In genomic region chr15:23486306-23486705, GRCm38 (mm10) we compare ENCODE assay signal across 10 mouse cellular contexts.
DNase-seq lines count a peak whose midpoint lies in the region; ATAC-seq and TF ChIP-seq lines count a peak whose summit lies in the region.
"Had no signal": no experiment of that assay in that cellular context is flagged by ENCODE, and none has a peak within 500 bp of the region (broad histone marks: within the 10 kb centered on the region; RNA-seq: fewer than 3 reads in every experiment).

No protein-coding gene starts in this region.

- TF ChIP-seq CTCF in gastrocnemius, adult 2 months (IDR thresholded peaks at IDR 0.05), result peak; percentile 37
- no peak for TF ChIP-seq CTCF in lung, adult 2 months (IDR thresholded peaks at IDR 0.05; ENCODE audit: insufficient read depth, low read length)
- TF ChIP-seq CTCF in Patski (IDR thresholded peaks at IDR 0.05), result peak; percentile 72

- 33% methylated on average over 1 of the region's 1 CpGs for WGBS in lung, adult 2 months

- H3K4me3 ChIP-seq in gastrocnemius, adult 2 months, result no peak overlapping the region
- no peak overlapping the region for H3K4me3 ChIP-seq in lung, adult 2 months (replicated peaks; ENCODE audit: extremely low read depth, low read depth, low read length)
- H3K4me3 ChIP-seq: megakaryocyte, embryonic 14.5 days had no signal

- no peak for DNase-seq in gastrocnemius, adult 2 months
- no peak for DNase-seq in gastrocnemius, postnatal 14 days
- DNase-seq in lung, postnatal 10 days, result peak; percentile 11
- DNase-seq in lung, adult 2 months, result no peak
- no peak for DNase-seq in Patski (ENCODE audit: low read depth, low spot score)
- peak; percentile 11 for DNase-seq in mesoderm, embryonic 11.5 days (ENCODE audit: low read depth, low spot score)
- DNase-seq in gastrocnemius, postnatal 4 days (ENCODE audit: low spot score in 2 of 2), result no peak
- DNase-seq in frontal cortex, postnatal 25 days (ENCODE audit: low spot score in 2 of 2), result no peak
- DNase-seq: adrenal gland, adult 2 months had no signal

- in situ Hi-C loops in Patski (cut with MboI; ENCODE audit: low pct_unique_long_range_greater_than_20kb), result loop anchor here (10.0 to 25.0 kb wide), 2 partner anchors 576 to 918 kb away; no protein-coding TSS in a partner anchor

- H3K27me3 ChIP-seq in Patski, result no peaks in the 10 kb centered on the region
- H3K27me3 ChIP-seq: megakaryocyte, embryonic 14.5 days had no signal

- intact Hi-C loops in gastrocnemius, adult 2 months (cut with DNase I), result no loop called here
- intact Hi-C loops in gastrocnemius, postnatal 14 days (cut with DNase I; ENCODE audit: low total_unique reads), result no loop called here

- CTCF ChIA-PET in Patski (lab: Charles Lee), result interaction anchor here (1.1 kb wide), 1 partner anchor 9 kb away, joined by 4 read pairs; no protein-coding TSS in a partner anchor

- POLR2A ChIA-PET in Patski (lab: Charles Lee), result no interaction called here

- peak; percentile 84 for ATAC-seq in Patski

- no peaks in the 10 kb centered on the region for H3K4me1 ChIP-seq in lung, adult 2 months (ENCODE audit: control insufficient read depth, insufficient read depth, low read length)
- H3K4me1 ChIP-seq: megakaryocyte, embryonic 14.5 days had no signal

- H3K27ac ChIP-seq in gastrocnemius, adult 2 months, result no peak overlapping the region

- no peak for TF ChIP-seq POLR2A in lung, adult 2 months (IDR thresholded peaks at IDR 0.05; ENCODE audit: borderline replicate concordance, extremely low read depth, low read depth, low read length)

Comparison
In these comparisons a context has a peak if more than half of its experiments do, and no peak if none do; other contexts are left out.
1. DNase-seq: peak in lung, postnatal 10 days (single experiment) and mesoderm, embryonic 11.5 days (single experiment); none in gastrocnemius, adult 2 months (single experiment), gastrocnemius, postnatal 14 days (single experiment), lung, adult 2 months (single experiment), Patski (single experiment), gastrocnemius, postnatal 4 days (0 of 2) and frontal cortex, postnatal 25 days (0 of 2).